Mouse (Mus musculus) embryonic facial prominence, embryonic 10.5 days (tissue): Measurements from ENCODE around the gene 3100002H09Rik. TPM values are rescaled to one million over a fixed set of nuclear protein-coding genes. Genes with fewer than 3 reads are reported as not detected.

Experiments
- DNase-seq: peaks from one replicate; pipeline ENCODE4 v3.0.0-alpha.2; 2017; ENCODE audit warnings: low spot score
- H3K27ac ChIP-seq: fragments of 300-500 bp; sonication (generic); replicated peaks from 2 replicates; pipeline ENCODE4 v1.5.1; 2016; ENCODE audit warnings: mild to moderate bottlenecking
- H3K27me3 ChIP-seq: fragments of 300-500 bp; sonication (generic); replicated peaks from 2 replicates; pipeline ENCODE4 v1.6.1; 2016; ENCODE audit warnings: low read depth, mild to moderate bottlenecking; ENCODE audit not compliant: poor library complexity, severe bottlenecking
- H3K36me3 ChIP-seq: fragments of 300-500 bp; sonication (generic); replicated peaks from 2 replicates; pipeline ENCODE4 v1.6.1; 2016; ENCODE audit warnings: mild to moderate bottlenecking, moderate library complexity
- H3K4me1 ChIP-seq: fragments of 300-500 bp; sonication (generic); 2 replicates; pipeline ENCODE4 v1.6.1; 2016
- H3K4me3 ChIP-seq: fragments of 300-500 bp; sonication (generic); 2 replicates; pipeline ENCODE4 v1.5.1; 2016; ENCODE audit warnings: mild to moderate bottlenecking, moderate library complexity
- H3K9me3 ChIP-seq: fragments of 300-500 bp; sonication (generic); 2 replicates; pipeline ENCODE4 v1.6.1; 2016; ENCODE audit warnings: mild to moderate bottlenecking
- WGBS: fragments of 180-500 bp; shearing (Covaris S2); methylation state at CpG from one replicate; pipeline ENCODE4 v1.1.7; 2016; 5-methylcytosine and 5-hydroxymethylcytosine counted together
- polyA plus RNA-seq: library from polyadenylated mRNA; unstranded; fragments of >200 nt; fragmentation: Nextera tagmentation; extraction: Ambion mirVana; gene quantifications from 2 replicates; pipeline ENCODE4 v1.2.1, GENCODE M21; 2016

The 3100002H09Rik gene
- polyA plus RNA-seq, 1 experiment from 2014 or later, result 0.24 TPM

DNA sequence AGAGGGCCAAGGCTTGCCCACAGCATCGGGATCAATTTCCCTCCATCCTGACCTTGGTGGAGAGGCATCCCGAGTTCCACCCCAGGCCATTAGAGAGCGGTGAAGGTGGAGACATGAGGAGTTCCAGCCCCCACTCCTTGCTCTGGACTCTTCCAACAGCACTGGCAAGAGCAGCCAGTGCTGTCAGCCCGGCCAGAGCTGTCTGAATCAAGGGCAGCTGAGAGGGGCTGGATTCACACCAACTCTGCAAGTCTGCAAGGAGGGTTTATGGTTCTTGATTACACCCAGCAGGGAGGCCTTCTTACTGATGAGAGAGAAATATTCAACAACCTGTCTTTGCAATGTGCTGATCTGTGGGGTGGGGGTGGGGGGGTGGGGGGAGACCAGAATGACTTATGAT lies 37.0 kb downstream of the 3100002H09Rik start:
- Histone ChIP-seq H3K4me3 (no peak overlapping the region), H3K27ac (no peak overlapping the region), H3K27me3 (peaks cover 94% of the 10 kb centered on the region), H3K36me3 (no peaks in the 10 kb centered on the region), H3K9me3 (no peaks in the 10 kb centered on the region), H3K4me1 (peaks cover 32% of the 10 kb centered on the region)
- 62% methylated on average over 4 of the region's 4 CpGs for WGBS
- no peak for DNase-seq

DNA sequence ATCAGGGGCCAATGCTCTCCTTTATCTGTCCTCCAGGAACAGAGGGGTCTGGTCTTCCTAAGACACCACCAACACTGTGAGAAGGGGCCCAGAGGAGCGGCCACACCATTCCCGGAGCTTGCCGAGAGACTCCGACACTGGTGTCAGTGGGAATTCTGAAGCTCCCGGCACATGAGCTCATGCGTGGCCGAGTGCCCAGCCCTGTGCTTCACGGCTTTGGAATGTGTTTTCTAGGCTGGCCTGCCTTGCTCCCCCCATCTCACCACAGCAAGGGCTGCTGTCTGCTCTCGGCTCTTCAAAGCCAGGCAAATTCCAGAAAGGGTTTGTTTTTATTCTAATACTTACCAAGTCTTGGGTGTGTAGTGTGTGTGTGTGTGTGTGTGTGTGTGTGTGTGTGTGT lies 39.6 kb downstream of the 3100002H09Rik start:
- no peak overlapping the region for H3K4me3 ChIP-seq
- 80% methylated on average over 9 of the region's 9 CpGs for WGBS
- H3K36me3 ChIP-seq, result no peaks in the 10 kb centered on the region
- peaks cover 87% of the 10 kb centered on the region for H3K27me3 ChIP-seq
- H3K27ac ChIP-seq, result no peak overlapping the region
- peaks cover 26% of the 10 kb centered on the region for H3K4me1 ChIP-seq
- no peaks in the 10 kb centered on the region for H3K9me3 ChIP-seq
- no peak for DNase-seq

DNA sequence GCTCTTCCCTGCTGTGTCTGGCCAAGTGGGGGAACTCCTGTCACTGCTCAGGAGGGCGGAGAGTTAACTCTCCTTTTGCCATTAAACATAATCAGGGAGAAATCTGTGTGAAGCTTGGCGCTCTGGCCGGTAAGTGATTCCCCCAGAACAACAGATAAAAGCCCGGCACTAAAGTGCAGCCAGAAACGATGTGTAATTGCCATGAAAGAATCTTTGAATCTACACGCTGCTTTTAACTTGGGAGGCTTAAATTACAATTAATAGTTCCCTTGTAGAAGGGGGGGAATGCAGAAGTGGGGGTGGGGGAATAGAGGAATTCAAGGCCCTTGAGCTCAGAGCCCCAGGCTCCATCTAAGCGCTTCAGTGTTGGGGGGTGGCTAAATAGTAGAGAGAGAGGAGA lies 40.9 kb downstream of the 3100002H09Rik start:
- Histone ChIP-seq H3K36me3 (no peaks in the 10 kb centered on the region), H3K27me3 (peaks cover 79% of the 10 kb centered on the region)
- WGBS, result 20% methylated on average over 7 of the region's 7 CpGs

DNA sequence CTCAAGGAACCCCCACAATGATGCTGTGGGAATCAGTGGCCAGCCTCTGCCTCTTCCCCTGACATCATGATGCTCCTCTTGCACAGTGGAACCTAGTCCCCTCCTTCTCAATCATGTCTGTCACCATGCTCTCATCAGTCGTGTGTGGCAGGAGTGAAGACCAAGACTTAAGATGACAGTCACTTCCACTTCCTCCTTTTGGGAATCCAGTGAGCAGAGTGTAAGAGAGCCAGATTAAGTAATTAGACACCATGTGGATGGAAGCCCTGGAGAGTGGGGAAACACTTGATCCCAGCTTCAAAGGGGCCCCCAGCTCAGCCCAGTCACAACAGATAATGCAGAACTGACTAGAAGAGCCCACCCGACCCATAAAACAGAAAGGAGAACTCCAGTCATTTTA lies 47.2 kb downstream of the 3100002H09Rik start:
- no peaks in the 10 kb centered on the region for H3K9me3 ChIP-seq
- WGBS, result 50% methylated on average over 2 of the region's 2 CpGs
- no peak overlapping the region for H3K27ac ChIP-seq
- H3K4me1 ChIP-seq, result peaks cover 26% of the 10 kb centered on the region
- no peak overlapping the region for H3K4me3 ChIP-seq
- H3K36me3 ChIP-seq, result no peaks in the 10 kb centered on the region
- no peak for DNase-seq
- peaks cover 33% of the 10 kb centered on the region for H3K27me3 ChIP-seq

More for the DNA sequence above, 40.9 kb downstream of the 3100002H09Rik start:
- Histone ChIP-seq H3K27ac (no peak overlapping the region), H3K9me3 (no peaks in the 10 kb centered on the region), H3K4me3 (no peak overlapping the region), H3K4me1 (peaks cover 13% of the 10 kb centered on the region)
- peak; percentile 26 for DNase-seq

DNA sequence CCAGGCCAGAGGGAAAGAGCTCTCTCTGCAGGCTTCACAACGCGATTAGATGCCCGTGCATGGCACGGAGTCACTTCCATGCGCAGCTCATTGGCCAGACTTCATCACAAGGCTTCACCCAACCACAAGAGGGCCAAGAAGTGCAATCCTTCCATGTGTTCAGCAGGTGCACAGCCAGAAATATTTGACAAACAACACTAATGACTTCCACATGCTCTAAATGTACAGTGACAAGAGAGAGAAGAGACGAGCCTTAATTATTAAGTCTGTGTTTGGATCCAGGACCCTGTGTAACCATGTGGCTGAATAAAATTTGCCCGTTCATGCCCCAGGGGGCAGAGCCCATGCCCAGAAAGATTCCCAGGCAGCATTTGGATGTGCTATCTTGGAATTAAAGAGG lies 47.9 kb downstream of the 3100002H09Rik start:
- Histone ChIP-seq H3K27me3 (peaks cover 27% of the 10 kb centered on the region), H3K4me1 (peaks cover 26% of the 10 kb centered on the region), H3K36me3 (no peaks in the 10 kb centered on the region), H3K27ac (no peak overlapping the region), H3K4me3 (no peak overlapping the region), H3K9me3 (no peaks in the 10 kb centered on the region)
- 62% methylated on average over 7 of the region's 7 CpGs for WGBS
- peak; percentile 33 for DNase-seq

Other genes starting within 250 kb of the 3100002H09Rik start
- 1.7 and 2.5 TPM in 2 replicates for gene Pou3f1, start 46.0 kb upstream of the 3100002H09Rik start, polyA plus RNA-seq
- gene Utp11, start 82.8 kb upstream of the 3100002H09Rik start, polyA plus RNA-seq, result 70.8 and 78.6 TPM in 2 replicates
- gene Fhl3, start 89.9 kb upstream of the 3100002H09Rik start, polyA plus RNA-seq, result 10.8 and 15.5 TPM in 2 replicates
- gene Sf3a3, start 104.0 kb upstream of the 3100002H09Rik start, polyA plus RNA-seq, result 265 and 267 TPM in 2 replicates
- 25.0 and 25.2 TPM in 2 replicates for gene Inpp5b, start 131.0 kb upstream of the 3100002H09Rik start, polyA plus RNA-seq
- gene Mtf1, start 191.3 kb upstream of the 3100002H09Rik start, polyA plus RNA-seq, result 15.9 and 17.9 TPM in 2 replicates
- gene Yrdc, start 239.9 kb upstream of the 3100002H09Rik start, polyA plus RNA-seq, result 40.4 and 41.1 TPM in 2 replicates
- gene 1110065P20Rik, start 240.4 kb upstream of the 3100002H09Rik start, polyA plus RNA-seq, result 38.9 and 40.3 TPM in 2 replicates